Mouse (Mus musculus): ENCODE measurements around the gene Rnf215. TPM values are rescaled to one million over a fixed set of nuclear protein-coding genes. Genes with fewer than 3 reads are reported as not detected.
"Not testable (repeated sequence)": the region's sequence is repeated elsewhere in the genome, so short reads cannot be mapped to it uniquely, and the experiment has no call there.

The Rnf215 gene
- total RNA-seq, 2 experiments from 2014 or later, result 7.8 to 10.5 TPM

GRCm38 (mm10) chr11:4112861-4113260, 22.1 kb upstream of the Rnf215 start:
- ATAC-seq (replicated peaks; ENCODE audit: poor library complexity, severe bottlenecking), result no peak

GRCm38 (mm10) chr11:4113496-4113895, 21.5 kb upstream of the Rnf215 start:
- ATAC-seq (replicated peaks; ENCODE audit: poor library complexity, severe bottlenecking), result no peak

- ATAC-seq (replicated peaks; ENCODE audit: poor library complexity, severe bottlenecking), result no peak
Measured at GRCm38 (mm10) chr11:4113970-4114369, 21.0 kb upstream of the Rnf215 start.

GRCm38 (mm10) chr11:4114541-4114940, 20.5 kb upstream of the Rnf215 start:
- ATAC-seq (replicated peaks; ENCODE audit: poor library complexity, severe bottlenecking), result not testable (repeated sequence)

GRCm38 (mm10) chr11:4115407-4115806, 19.6 kb upstream of the Rnf215 start:
- ATAC-seq (replicated peaks; ENCODE audit: poor library complexity, severe bottlenecking), result no peak

GRCm38 (mm10) chr11:4116458-4117141, 18.4 kb upstream of the Rnf215 start:
- peak; percentile 19 for ATAC-seq (replicated peaks; ENCODE audit: poor library complexity, severe bottlenecking)

- ATAC-seq (replicated peaks; ENCODE audit: poor library complexity, severe bottlenecking), result no peak
Measured at GRCm38 (mm10) chr11:4117372-4118071, 17.5 kb upstream of the Rnf215 start.

GRCm38 (mm10) chr11:4118081-4118921, 16.7 kb upstream of the Rnf215 start:
- 0 out of 2 replicates have a peak, but pooled peaks have one; percentile 9 for ATAC-seq (replicated peaks; ENCODE audit: poor library complexity, severe bottlenecking)

- ATAC-seq (replicated peaks; ENCODE audit: poor library complexity, severe bottlenecking), result no peak
Measured at GRCm38 (mm10) chr11:4119635-4120034, 15.4 kb upstream of the Rnf215 start.

GRCm38 (mm10) chr11:4121691-4122090, 13.3 kb upstream of the Rnf215 start:
- no peak for ATAC-seq (replicated peaks; ENCODE audit: poor library complexity, severe bottlenecking)

GRCm38 (mm10) chr11:4122226-4122625, 12.8 kb upstream of the Rnf215 start:
- ATAC-seq (replicated peaks; ENCODE audit: poor library complexity, severe bottlenecking), result no peak

GRCm38 (mm10) chr11:4122742-4123579, 12.0 kb upstream of the Rnf215 start, which contains the start of gene Sec14l2:
Sec14l2 (minus strand) TSS chr11:4123415.
- peak; percentile 78 for ATAC-seq (replicated peaks; ENCODE audit: poor library complexity, severe bottlenecking)

- ATAC-seq (replicated peaks; ENCODE audit: poor library complexity, severe bottlenecking), result peak; percentile 47; the same call in 1 of the 2 replicates
Measured at GRCm38 (mm10) chr11:4123922-4124321, 11.1 kb upstream of the Rnf215 start.

- ATAC-seq (replicated peaks; ENCODE audit: poor library complexity, severe bottlenecking), result no peak
Measured at GRCm38 (mm10) chr11:4127059-4127458, 7.9 kb upstream of the Rnf215 start.

- ATAC-seq (replicated peaks; ENCODE audit: poor library complexity, severe bottlenecking), result not testable (repeated sequence)
Measured at GRCm38 (mm10) chr11:4128461-4128860, 6.5 kb upstream of the Rnf215 start.

- no peak for ATAC-seq (replicated peaks; ENCODE audit: poor library complexity, severe bottlenecking)
Measured at GRCm38 (mm10) chr11:4133450-4133849, 1.6 kb upstream of the Rnf215 start.

GRCm38 (mm10) chr11:4134400-4134799, 602 bp upstream of the Rnf215 start:
- ATAC-seq (replicated peaks; ENCODE audit: poor library complexity, severe bottlenecking), result no peak

- no peak for ATAC-seq (replicated peaks; ENCODE audit: poor library complexity, severe bottlenecking)
Measured at GRCm38 (mm10) chr11:4138964-4139363, 4.0 kb downstream of the Rnf215 start.

- no peak for ATAC-seq (replicated peaks; ENCODE audit: poor library complexity, severe bottlenecking)
Measured at GRCm38 (mm10) chr11:4141505-4141904, 6.5 kb downstream of the Rnf215 start.

GRCm38 (mm10) chr11:4142352-4142751, 7.3 kb downstream of the Rnf215 start:
- no peak for ATAC-seq (replicated peaks; ENCODE audit: poor library complexity, severe bottlenecking)
